Mouse (Mus musculus) myocyte (in vitro differentiated cells): Measurements from ENCODE around the gene Man1b1.

Experiments used
- E2F4 ChIP-seq: IDR thresholded peaks from one replicate; pipeline ENCODE4 v1.6.1; 2011; ENCODE audit warnings: mild to moderate bottlenecking, control low read depth, moderate library complexity; ENCODE audit not compliant: insufficient read depth
- MAX ChIP-seq: IDR thresholded peaks from one replicate; pipeline ENCODE4 v1.6.1; 2011; ENCODE audit warnings: low read depth, mild to moderate bottlenecking, control low read depth
- POLR2A ChIP-seq: IDR thresholded peaks from one replicate; pipeline ENCODE4 v1.6.1; 2011; ENCODE audit warnings: low read depth, mild to moderate bottlenecking, control low read depth, moderate library complexity; ENCODE audit not compliant: insufficient read length
- POLR2AphosphoS2 ChIP-seq: IDR thresholded peaks from one replicate; pipeline ENCODE4 v1.6.1; 2011; ENCODE audit warnings: low read depth, control low read depth; ENCODE audit not compliant: insufficient read length
- REST ChIP-seq: IDR thresholded peaks from one replicate; pipeline ENCODE4 v1.6.1; 2011; ENCODE audit warnings: mild to moderate bottlenecking, control low read depth, moderate library complexity; ENCODE audit not compliant: insufficient read depth, insufficient read length
- SRF ChIP-seq: IDR thresholded peaks from one replicate; pipeline ENCODE4 v1.6.1; 2011; ENCODE audit warnings: low read depth; ENCODE audit not compliant: control insufficient read depth, insufficient read length
- TCF12 ChIP-seq: IDR thresholded peaks from one replicate; pipeline ENCODE4 v1.6.1; 2011; ENCODE audit warnings: mild to moderate bottlenecking, control low read depth; ENCODE audit not compliant: poor library complexity, insufficient read depth, severe bottlenecking
- TCF3 ChIP-seq: IDR thresholded peaks from one replicate; pipeline ENCODE4 v1.6.1; 2011; ENCODE audit warnings: low read depth, control low read depth; ENCODE audit not compliant: insufficient read length

- no peak for TF ChIP-seq POLR2A
- no peak for TF ChIP-seq SRF
- no peak for TF ChIP-seq E2F4
- TF ChIP-seq POLR2AphosphoS2 = no peak
- no peak for TF ChIP-seq MAX
- TF ChIP-seq TCF3 = no peak
- TF ChIP-seq TCF12 = no peak
- no peak for TF ChIP-seq REST
Measured at GRCm38 (mm10) chr2:25304657-25305541, 27.2 kb upstream of the Man1b1 start.
